Mouse (Mus musculus): ENCODE results near the gene Tor1b. TPM values are rescaled to one million over a fixed set of nuclear protein-coding genes. Genes with fewer than 3 reads are reported as not detected.

Gene Tor1b
- polyA plus RNA-seq (2012; ENCODE audit: low replicate concordance), result 25.1 and 38.2 TPM in 2 replicates

DNA sequence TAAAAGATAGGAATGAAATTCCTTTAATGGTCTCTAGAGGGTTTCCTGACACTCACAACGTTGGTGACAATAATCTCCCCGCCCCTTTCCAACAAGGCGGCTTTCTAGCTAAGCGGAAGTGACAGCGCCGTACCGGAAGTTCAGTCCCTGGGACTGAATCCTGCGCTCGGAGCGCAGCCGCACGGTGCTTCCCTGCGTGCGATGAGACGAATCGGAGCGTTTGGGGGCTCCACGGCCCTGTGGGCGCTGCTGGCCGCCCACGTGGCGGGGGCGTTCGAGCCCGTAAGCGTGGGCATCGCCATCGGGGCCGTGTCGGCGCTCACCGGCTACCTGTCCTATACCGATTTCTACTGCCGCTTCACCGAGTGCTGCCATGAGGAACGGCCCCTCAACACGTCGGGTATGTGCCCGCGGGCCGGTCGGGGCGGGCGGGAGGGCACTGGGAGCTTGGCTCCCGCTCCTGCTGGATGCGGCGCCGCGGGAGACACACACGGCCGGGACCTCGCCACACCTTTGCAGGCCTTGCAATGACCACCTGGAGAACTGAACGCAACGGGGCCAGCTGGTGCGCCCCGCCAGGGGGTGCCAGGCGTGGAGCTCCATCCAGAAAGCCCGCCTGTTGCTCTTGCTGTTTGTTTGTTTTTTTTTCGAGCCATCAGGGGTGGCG lies at the start of gene Tor1b:
Gene Tor1b (plus strand): TSS at position 136 of the 667 bp plus-strand sequence.

DNA sequence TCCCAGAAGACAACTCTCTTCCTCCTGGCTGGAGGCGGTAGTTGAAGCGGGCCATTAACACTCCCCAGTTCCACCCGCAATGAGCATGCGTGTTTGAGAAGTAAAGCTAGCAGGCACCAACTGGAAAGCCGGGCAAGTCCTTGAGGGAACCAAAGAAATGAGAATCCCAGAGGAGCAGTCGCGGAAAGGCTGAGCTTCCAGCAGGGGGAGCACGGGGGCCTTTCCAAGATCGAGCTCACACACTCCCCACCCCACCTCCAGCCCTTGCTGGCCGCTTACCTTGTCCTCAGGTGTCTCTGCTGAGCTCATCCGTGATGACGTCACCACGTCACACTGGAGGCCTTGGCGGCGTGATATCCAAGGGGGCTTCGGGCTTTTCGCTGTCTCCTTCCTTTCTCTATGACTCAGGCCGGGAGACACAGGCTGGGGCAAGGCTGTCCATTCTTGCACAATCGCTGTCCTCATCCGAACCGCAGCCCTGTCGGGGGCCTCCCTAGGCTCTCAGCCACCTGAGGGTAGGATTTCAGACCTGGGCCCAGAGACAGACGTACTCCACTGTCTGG lies 23.2 kb upstream of the Tor1b start, which contains the start of gene Ptges:
Gene Ptges (minus strand): TSS at position 381 of the 563 bp plus-strand sequence.

DNA sequence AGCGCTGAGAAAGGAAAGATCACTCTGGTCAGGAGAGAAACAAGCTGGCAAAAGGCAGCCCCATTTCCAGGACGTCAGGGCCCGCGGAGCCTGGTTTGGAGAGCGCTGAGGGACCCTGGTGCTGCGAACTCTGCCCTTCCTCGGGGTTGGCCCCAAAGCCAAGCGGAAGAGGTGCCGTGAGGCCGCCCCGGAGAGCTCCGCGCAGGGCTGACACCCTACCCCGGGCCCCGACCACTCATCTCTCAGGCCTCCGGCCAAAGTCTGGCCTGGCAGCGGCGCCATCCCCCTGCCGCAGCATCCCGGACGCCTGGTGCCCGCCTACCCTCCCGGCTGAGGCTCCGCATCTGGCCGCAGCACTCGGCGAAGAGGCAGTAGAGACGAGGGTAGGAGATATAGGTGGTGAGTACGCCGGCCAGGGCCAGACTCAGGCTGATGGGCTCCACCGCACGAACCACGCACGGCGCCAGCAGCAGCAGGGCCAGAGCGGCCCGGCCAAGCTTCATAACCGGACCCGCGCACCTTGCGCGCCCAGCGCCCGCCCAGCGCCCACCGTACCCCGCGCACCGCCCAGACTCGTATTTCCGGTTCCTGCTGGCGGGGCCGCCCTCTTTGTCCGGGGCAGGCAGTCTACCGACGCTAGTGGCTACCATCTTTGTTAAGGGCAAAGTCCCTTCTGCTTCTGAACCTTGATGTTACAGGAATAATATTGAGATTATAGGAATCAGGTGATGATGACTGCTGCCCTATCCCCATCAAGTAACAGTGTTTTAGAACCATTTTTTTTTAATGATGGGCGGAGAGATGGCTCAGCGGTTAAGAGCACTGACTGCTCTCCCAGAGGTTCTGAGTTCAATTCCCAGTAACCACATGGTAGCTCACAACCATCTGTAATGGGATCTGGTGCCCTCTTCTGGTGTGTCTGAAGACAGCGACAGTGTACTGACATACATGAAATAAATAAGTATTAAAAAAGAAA lies 14.9 kb downstream of the Tor1b start, which contains the start of gene Tor1a:
Gene Tor1a (minus strand): TSS at position 582 of the 976 bp plus-strand sequence.

DNA sequence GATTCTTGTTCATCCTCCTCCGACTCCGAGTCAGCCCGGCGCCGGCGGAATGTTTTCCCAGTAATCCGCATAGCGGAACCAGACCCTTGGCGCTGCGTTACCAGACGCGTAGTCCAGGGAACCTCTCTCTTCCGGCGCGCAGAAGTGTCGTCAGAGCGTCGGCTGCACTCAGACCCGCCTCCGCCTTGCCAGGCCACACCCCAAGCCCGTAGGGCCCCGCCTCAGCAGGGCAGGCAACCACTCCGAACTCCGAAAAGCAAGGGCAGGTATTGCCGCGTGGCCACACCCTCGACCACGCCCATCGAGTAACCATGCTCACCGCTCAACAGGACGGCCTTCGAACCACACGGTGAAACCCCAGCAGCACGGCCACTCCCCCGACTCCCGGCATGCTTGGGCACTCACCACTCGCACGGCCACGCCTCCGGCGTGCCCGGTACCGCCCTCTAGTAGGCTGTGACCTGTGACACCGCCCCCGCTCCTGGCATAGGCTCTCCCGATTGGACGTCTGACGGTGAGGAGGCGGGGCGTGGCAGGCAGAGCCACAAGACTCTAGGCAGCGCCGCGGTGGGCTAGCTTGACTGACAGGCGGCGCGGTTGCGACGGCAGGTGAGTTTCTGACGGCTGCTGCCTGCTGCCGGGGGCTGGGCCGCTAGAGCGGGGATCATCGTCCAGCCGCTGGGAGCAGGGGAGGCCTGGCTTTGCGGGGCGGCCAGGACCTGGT lies 29.2 kb downstream of the Tor1b start, which contains the start of the genes BC005624 and Usp20:
Gene BC005624 (minus strand): TSS at position 412 of the 724 bp plus-strand sequence.
Gene Usp20 (plus strand): TSS at position 490 of the 724 bp plus-strand sequence.

Other genes starting within 250 kb of the Tor1b start
- gene 1700001O22Rik, start 149.3 kb upstream of the Tor1b start, polyA plus RNA-seq (2012; ENCODE audit: low replicate concordance), result 0.61 TPM in 1 of 2 replicates, not detected in the other
- gene Ntmt1, start 145.1 kb upstream of the Tor1b start, polyA plus RNA-seq (2012; ENCODE audit: low replicate concordance), result 26.3 and 33.7 TPM in 2 replicates
- gene Asb6, start 122.6 kb upstream of the Tor1b start, polyA plus RNA-seq (2012; ENCODE audit: low replicate concordance), result 23.0 and 54.9 TPM in 2 replicates
- 0.45 and 0.87 TPM in 2 replicates for gene Prrx2, start 118.0 kb upstream of the Tor1b start, polyA plus RNA-seq (2012; ENCODE audit: low replicate concordance)
- gene Ptges, start 23.1 kb upstream of the Tor1b start, polyA plus RNA-seq (2012; ENCODE audit: low replicate concordance), result 0.61 TPM in 1 of 2 replicates, not detected in the other
- gene Tor1a, start 15.0 kb downstream of the Tor1b start, polyA plus RNA-seq (2012; ENCODE audit: low replicate concordance), result 213 and 219 TPM in 2 replicates
- gene BC005624, start 29.2 kb downstream of the Tor1b start, polyA plus RNA-seq (2012; ENCODE audit: low replicate concordance), result 4.8 and 9.4 TPM in 2 replicates
- gene Usp20, start 29.3 kb downstream of the Tor1b start, polyA plus RNA-seq (2012; ENCODE audit: low replicate concordance), result 4.3 and 27.3 TPM in 2 replicates
- gene Fnbp1, start 189.0 kb downstream of the Tor1b start, polyA plus RNA-seq (2012; ENCODE audit: low replicate concordance), result 48.7 and 50.8 TPM in 2 replicates
- 7.0 and 9.2 TPM in 2 replicates for gene Gpr107, start 199.4 kb downstream of the Tor1b start, polyA plus RNA-seq (2012; ENCODE audit: low replicate concordance)